Mouse (Mus musculus): ENCODE measurements at regions not wholly inside any gene's neighbourhood (a gene's known extent, or its start where the extent isn't known, plus 50 kb on each side); places are given as distances from the start of the nearest gene placed in this dataset.

GRCm38 (mm10) chr3:54526618-54527017, 165.7 kb downstream of the Postn start:
- TF ChIP-seq CTCF (IDR thresholded peaks at IDR 0.05; ENCODE audit: extremely low read depth, insufficient read depth, insufficient read length, insufficient replicate concordance) (no peak), POLR2A (IDR thresholded peaks at IDR 0.05; ENCODE audit: low read depth, low read length) (no peak)

All from spleen, adult 2 months (tissue).